Mouse (Mus musculus): Measurements from ENCODE around the gene Col24a1. TPM values are rescaled to one million over a fixed set of nuclear protein-coding genes. Genes with fewer than 3 reads are reported as not detected.

Col24a1 gene
- polyA plus RNA-seq, 1 experiment from 2014 or later, result 0.46 TPM

- no peak for ATAC-seq (ENCODE audit: low read depth)
- no peak overlapping the region for H3K27ac ChIP-seq (replicated peaks)
- H3K9ac ChIP-seq, result no peak overlapping the region
- no peak overlapping the region for H3K4me3 ChIP-seq
- H3K36me3 ChIP-seq, result no peaks in the 10 kb centered on the region
- WGBS, result 87% methylated on average over 4 of the region's 4 CpGs
- H3K4me1 ChIP-seq (replicated peaks), result no peaks in the 10 kb centered on the region
- no peaks in the 10 kb centered on the region for H3K27me3 ChIP-seq
- H3K4me2 ChIP-seq, result no peak overlapping the region
- H3K9me3 ChIP-seq, result no peaks in the 10 kb centered on the region
Measured at GRCm38 (mm10) chr3:145367176-145367717, 75.0 kb downstream of the Col24a1 start.

- H3K4me1 ChIP-seq (replicated peaks), result no peaks in the 10 kb centered on the region
- no peak for ATAC-seq (ENCODE audit: low read depth)
- H3K27me3 ChIP-seq, result no peaks in the 10 kb centered on the region
- no peaks in the 10 kb centered on the region for H3K36me3 ChIP-seq
- H3K4me3 ChIP-seq, result no peak overlapping the region
- H3K9me3 ChIP-seq, result no peaks in the 10 kb centered on the region
- WGBS, result 94% methylated on average over 3 of the region's 3 CpGs
- H3K4me2 ChIP-seq, result no peak overlapping the region
- H3K9ac ChIP-seq, result no peak overlapping the region
- no peak overlapping the region for H3K27ac ChIP-seq (replicated peaks)
Measured at GRCm38 (mm10) chr3:145376298-145376697, 84.0 kb downstream of the Col24a1 start.

- ATAC-seq (ENCODE audit: low read depth), result no peak
Measured at GRCm38 (mm10) chr3:145383095-145383494, 90.8 kb downstream of the Col24a1 start.

GRCm38 (mm10) chr3:145386434-145386833, 94.2 kb downstream of the Col24a1 start:
- no peaks in the 10 kb centered on the region for H3K4me1 ChIP-seq (replicated peaks)
- H3K36me3 ChIP-seq, result no peaks in the 10 kb centered on the region
- no peak for ATAC-seq (ENCODE audit: low read depth)
- no peak overlapping the region for H3K9ac ChIP-seq
- H3K27ac ChIP-seq (replicated peaks), result no peak overlapping the region
- H3K9me3 ChIP-seq, result no peaks in the 10 kb centered on the region
- no peaks in the 10 kb centered on the region for H3K27me3 ChIP-seq
- H3K4me2 ChIP-seq, result no peak overlapping the region
- no peak overlapping the region for H3K4me3 ChIP-seq

More at GRCm38 (mm10) chr3:145383095-145383494, 90.8 kb downstream of the Col24a1 start:
- Histone ChIP-seq H3K27me3 (no peaks in the 10 kb centered on the region), H3K36me3 (no peaks in the 10 kb centered on the region), H3K4me2 (no peak overlapping the region), H3K4me3 (no peak overlapping the region), H3K9ac (no peak overlapping the region), H3K27ac (replicated peaks) (no peak overlapping the region), H3K9me3 (no peaks in the 10 kb centered on the region), H3K4me1 (replicated peaks) (no peaks in the 10 kb centered on the region)
- 82% methylated on average over 13 of the region's 13 CpGs for WGBS

- 94% methylated on average over 4 of the region's 4 CpGs for WGBS
- Histone ChIP-seq H3K27ac (replicated peaks) (no peak overlapping the region), H3K36me3 (no peaks in the 10 kb centered on the region), H3K9me3 (no peaks in the 10 kb centered on the region), H3K4me1 (replicated peaks) (no peaks in the 10 kb centered on the region), H3K27me3 (no peaks in the 10 kb centered on the region), H3K9ac (no peak overlapping the region), H3K4me3 (no peak overlapping the region), H3K4me2 (no peak overlapping the region)
- no peak for ATAC-seq (ENCODE audit: low read depth)
Measured at GRCm38 (mm10) chr3:145390681-145391080, 98.4 kb downstream of the Col24a1 start.

GRCm38 (mm10) chr3:145391986-145392659, 99.9 kb downstream of the Col24a1 start:
- H3K9me3 ChIP-seq, result no peaks in the 10 kb centered on the region
- H3K36me3 ChIP-seq, result no peaks in the 10 kb centered on the region
- H3K4me1 ChIP-seq (replicated peaks), result no peaks in the 10 kb centered on the region
- H3K27me3 ChIP-seq, result no peaks in the 10 kb centered on the region
- 78% methylated on average over 19 of the region's 19 CpGs for WGBS
- no peak overlapping the region for H3K27ac ChIP-seq (replicated peaks)
- no peak overlapping the region for H3K4me3 ChIP-seq
- H3K9ac ChIP-seq, result no peak overlapping the region
- no peak overlapping the region for H3K4me2 ChIP-seq
- no peak for ATAC-seq (ENCODE audit: low read depth)

- no peaks in the 10 kb centered on the region; the same call in 1 of the 2 replicates for H3K4me1 ChIP-seq (replicated peaks)
- ATAC-seq (ENCODE audit: low read depth), result no peak
- no peak overlapping the region for H3K4me2 ChIP-seq
- H3K9ac ChIP-seq, result no peak overlapping the region
- no peaks in the 10 kb centered on the region for H3K36me3 ChIP-seq
- WGBS, result 88% methylated on average over 3 of the region's 3 CpGs
- no peak overlapping the region for H3K27ac ChIP-seq (replicated peaks)
- H3K9me3 ChIP-seq, result no peaks in the 10 kb centered on the region
- H3K27me3 ChIP-seq, result no peaks in the 10 kb centered on the region
- H3K4me3 ChIP-seq, result no peak overlapping the region
Measured at GRCm38 (mm10) chr3:145399173-145399572, 106.9 kb downstream of the Col24a1 start.

- Histone ChIP-seq H3K4me2 (peak overlapping the region; percentile 51), H3K27ac (replicated peaks) (no peak overlapping the region), H3K36me3 (no peaks in the 10 kb centered on the region), H3K4me3 (peak overlapping the region; percentile 31), H3K27me3 (no peaks in the 10 kb centered on the region), H3K9ac (no peak overlapping the region), H3K4me1 (replicated peaks) (no peaks in the 10 kb centered on the region; the same call in 1 of the 2 replicates), H3K9me3 (no peaks in the 10 kb centered on the region)
- 86% methylated on average over 10 of the region's 10 CpGs for WGBS
- peak; percentile 50; the same call in 1 of the 2 replicates for ATAC-seq (ENCODE audit: low read depth)
Measured at GRCm38 (mm10) chr3:145402257-145402656, 110.0 kb downstream of the Col24a1 start.

GRCm38 (mm10) chr3:145402994-145403393, 110.7 kb downstream of the Col24a1 start:
- peak; percentile 56; the same call in 1 of the 2 replicates for ATAC-seq (ENCODE audit: low read depth)
- H3K4me1 ChIP-seq (replicated peaks), result no peaks in the 10 kb centered on the region; the same call in 1 of the 2 replicates
- H3K4me2 ChIP-seq, result peak overlapping the region; percentile 51
- H3K9me3 ChIP-seq, result no peaks in the 10 kb centered on the region
- 53% methylated on average over 6 of the region's 6 CpGs for WGBS
- H3K4me3 ChIP-seq, result peak overlapping the region; percentile 31
- no peak overlapping the region for H3K9ac ChIP-seq
- H3K27ac ChIP-seq (replicated peaks), result no peak overlapping the region
- H3K36me3 ChIP-seq, result no peaks in the 10 kb centered on the region
- H3K27me3 ChIP-seq, result no peaks in the 10 kb centered on the region

GRCm38 (mm10) chr3:145408045-145408444, 115.8 kb downstream of the Col24a1 start:
- H3K4me1 ChIP-seq (replicated peaks), result no peaks in the 10 kb centered on the region
- WGBS, result 73% methylated on average over 3 of the region's 3 CpGs

GRCm38 (mm10) chr3:145412137-145412536, 119.9 kb downstream of the Col24a1 start:
- no peaks in the 10 kb centered on the region for H3K4me1 ChIP-seq (replicated peaks)
- 40% methylated on average over 4 of the region's 4 CpGs for WGBS
- no peak overlapping the region for H3K4me2 ChIP-seq
- no peaks in the 10 kb centered on the region for H3K9me3 ChIP-seq
- no peak for ATAC-seq (ENCODE audit: low read depth)
- H3K9ac ChIP-seq, result no peak overlapping the region
- no peak overlapping the region for H3K27ac ChIP-seq (replicated peaks)
- no peak overlapping the region for H3K4me3 ChIP-seq
- H3K36me3 ChIP-seq, result no peaks in the 10 kb centered on the region
- H3K27me3 ChIP-seq, result no peaks in the 10 kb centered on the region

More at GRCm38 (mm10) chr3:145408045-145408444, 115.8 kb downstream of the Col24a1 start:
- Histone ChIP-seq H3K27ac (replicated peaks) (no peak overlapping the region), H3K9ac (no peak overlapping the region), H3K9me3 (no peaks in the 10 kb centered on the region), H3K27me3 (no peaks in the 10 kb centered on the region), H3K4me3 (no peak overlapping the region), H3K36me3 (no peaks in the 10 kb centered on the region), H3K4me2 (no peak overlapping the region)
- ATAC-seq (ENCODE audit: low read depth), result no peak

- no peaks in the 10 kb centered on the region for H3K27me3 ChIP-seq
- no peak overlapping the region for H3K27ac ChIP-seq (replicated peaks)
- no peak overlapping the region for H3K4me3 ChIP-seq
- no peak overlapping the region for H3K9ac ChIP-seq
- H3K4me1 ChIP-seq (replicated peaks), result no peaks in the 10 kb centered on the region
- no peak for ATAC-seq (ENCODE audit: low read depth)
- 95% methylated on average over 3 of the region's 3 CpGs for WGBS
- no peaks in the 10 kb centered on the region for H3K36me3 ChIP-seq
- H3K9me3 ChIP-seq, result no peaks in the 10 kb centered on the region
- H3K4me2 ChIP-seq, result no peak overlapping the region
Measured at GRCm38 (mm10) chr3:145414362-145414761, 122.1 kb downstream of the Col24a1 start.

GRCm38 (mm10) chr3:145417809-145418208, 125.5 kb downstream of the Col24a1 start:
- Histone ChIP-seq H3K4me3 (no peak overlapping the region), H3K27me3 (no peaks in the 10 kb centered on the region), H3K4me1 (replicated peaks) (no peaks in the 10 kb centered on the region), H3K4me2 (no peak overlapping the region), H3K9ac (no peak overlapping the region), H3K27ac (replicated peaks) (no peak overlapping the region), H3K36me3 (no peaks in the 10 kb centered on the region), H3K9me3 (no peaks in the 10 kb centered on the region)
- no peak for ATAC-seq (ENCODE audit: low read depth)
- 76% methylated on average over 9 of the region's 9 CpGs for WGBS

All from neural tube, embryonic 13.5 days (tissue).